Mouse (Mus musculus) intestine, embryonic 15.5 days (tissue): ENCODE results near the gene Cd8b1. TPM values are rescaled to one million over a fixed set of nuclear protein-coding genes. Genes with fewer than 3 reads are reported as not detected.
"Not testable (repeated sequence)": the region's sequence is repeated elsewhere in the genome, so short reads cannot be mapped to it uniquely, and the experiment has no call there.

Experiments
- ATAC-seq: fragments of 200-750 bp; cut with Nextera tagmentation; 2 replicates; pipeline ENCODE4 v1.8.0; 2017; ENCODE audit warnings: moderate TSS enrichment, moderate library complexity
- H3K27ac ChIP-seq: fragments of 300-500 bp; sonication (generic); 2 replicates; pipeline ENCODE4 v1.5.1; 2015; ENCODE audit warnings: mild to moderate bottlenecking, inconsistent platforms
- H3K27me3 ChIP-seq: fragments of 300-500 bp; sonication (generic); replicated peaks from 2 replicates; pipeline ENCODE4 v1.6.1; 2015; ENCODE audit warnings: inconsistent platforms
- H3K36me3 ChIP-seq: fragments of 300-500 bp; sonication (generic); 2 replicates; pipeline ENCODE4 v1.6.1; 2015; ENCODE audit warnings: inconsistent platforms
- H3K4me1 ChIP-seq: fragments of 300-500 bp; sonication (generic); replicated peaks from 2 replicates; pipeline ENCODE4 v1.6.1; 2015; ENCODE audit warnings: inconsistent platforms
- H3K4me2 ChIP-seq: fragments of 300-500 bp; sonication (generic); replicated peaks from 2 replicates; pipeline ENCODE4 v1.6.1; 2015; ENCODE audit warnings: mild to moderate bottlenecking, inconsistent platforms
- H3K4me3 ChIP-seq: fragments of 300-500 bp; sonication (generic); replicated peaks from 2 replicates; pipeline ENCODE4 v1.5.1; 2015; ENCODE audit warnings: inconsistent platforms
- H3K9ac ChIP-seq: fragments of 300-500 bp; sonication (generic); 2 replicates; pipeline ENCODE4 v1.6.1; 2015; ENCODE audit warnings: inconsistent platforms
- H3K9me3 ChIP-seq: fragments of 300-500 bp; sonication (generic); 2 replicates; pipeline ENCODE4 v1.6.1; 2016; ENCODE audit warnings: inconsistent platforms
- WGBS: fragments of 180-500 bp; shearing (Covaris S2); methylation state at CpG from one replicate; pipeline ENCODE4 v1.1.7; 2015; 5-methylcytosine and 5-hydroxymethylcytosine counted together
- polyA plus RNA-seq: library from polyadenylated mRNA; unstranded; fragments of >200 nt; fragmentation: Nextera tagmentation; extraction: Ambion mirVana; gene quantifications from 2 replicates; pipeline ENCODE4 v1.2.1, GENCODE M21; 2015

The Cd8b1 gene
- polyA plus RNA-seq, 1 experiment from 2014 or later: not detected

GRCm38 (mm10) chr6:71330486-71330885 lies 7.9 kb downstream of the Cd8b1 start:
- Histone ChIP-seq H3K9ac (no peak overlapping the region), H3K4me2 (no peak overlapping the region), H3K36me3 (no peaks in the 10 kb centered on the region), H3K4me1 (no peaks in the 10 kb centered on the region), H3K9me3 (no peaks in the 10 kb centered on the region), H3K27me3 (no peaks in the 10 kb centered on the region), H3K27ac (no peak overlapping the region), H3K4me3 (no peak overlapping the region)
- 75% methylated on average over 7 of the region's 7 CpGs for WGBS
- no peak for ATAC-seq

DNA sequence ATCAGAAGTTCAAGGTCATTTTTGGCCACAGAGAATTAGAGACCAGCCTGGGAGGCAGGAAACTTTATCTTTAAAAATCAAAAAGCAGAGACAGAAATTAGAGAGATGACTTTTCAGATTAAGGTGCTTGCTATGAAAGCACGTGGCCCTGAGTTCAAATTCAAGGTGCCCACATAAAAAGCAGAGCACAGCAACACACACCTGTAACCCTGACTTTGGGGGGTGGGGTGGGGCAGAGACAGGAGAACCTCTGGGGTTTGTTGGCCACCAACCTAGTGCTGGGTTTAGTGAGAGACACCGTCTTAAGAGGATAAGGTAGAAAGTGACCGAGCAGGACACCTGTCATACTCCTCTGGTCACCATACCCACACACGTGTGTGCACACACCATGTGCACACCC lies 8.9 kb downstream of the Cd8b1 start:
- H3K36me3 ChIP-seq, H3K27ac ChIP-seq, H3K9ac ChIP-seq, ATAC-seq, H3K4me2 ChIP-seq, H3K9me3 ChIP-seq, H3K27me3 ChIP-seq, H3K4me1 ChIP-seq, H3K4me3 ChIP-seq: not testable (repeated sequence)
- 93% methylated on average over 2 of the region's 4 CpGs for whole genome bisulfite sequencing

DNA sequence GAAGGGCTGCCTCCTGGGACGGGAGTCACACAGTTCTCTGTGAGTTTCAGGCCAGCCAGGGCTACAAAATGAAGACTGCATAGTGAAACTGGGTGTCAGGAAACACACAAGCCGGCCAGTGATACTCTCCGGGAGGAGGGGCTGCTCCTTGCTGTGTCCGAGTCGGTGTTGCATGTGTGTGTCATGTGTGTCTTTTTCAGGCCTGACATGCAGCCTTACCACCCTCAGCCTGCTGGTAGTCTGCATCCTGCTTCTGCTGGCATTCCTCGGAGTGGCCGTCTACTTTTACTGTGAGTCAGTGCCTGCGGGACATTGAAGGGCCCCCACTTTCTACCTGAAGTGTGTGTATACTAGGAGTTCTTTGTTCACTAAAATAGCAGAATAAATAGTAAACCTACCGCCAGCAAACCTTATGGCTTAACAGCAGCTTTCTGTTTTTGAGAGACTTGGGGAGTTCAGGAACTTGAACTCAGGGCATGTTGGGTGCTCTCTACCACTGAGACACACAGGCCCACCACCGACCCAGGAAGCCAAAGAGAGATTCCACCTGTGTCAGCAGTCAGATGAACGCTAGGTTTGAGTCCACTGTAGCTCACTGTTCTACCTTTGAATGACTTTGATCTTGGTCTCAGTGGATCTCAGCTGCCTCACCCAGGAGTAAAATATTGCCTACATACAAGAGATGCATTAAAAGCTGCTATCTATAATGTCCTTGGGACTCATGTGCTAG lies 9.8 kb downstream of the Cd8b1 start:
- H3K4me3 ChIP-seq: no peak overlapping the region
- WGBS: 83% methylated on average over 11 of the region's 11 CpGs
- H3K27ac ChIP-seq: no peak overlapping the region
- ATAC-seq: no peak
- no peak overlapping the region for H3K4me2 ChIP-seq
- no peaks in the 10 kb centered on the region for H3K27me3 ChIP-seq
- H3K9me3 ChIP-seq: no peaks in the 10 kb centered on the region
- no peak overlapping the region for H3K9ac ChIP-seq
- H3K36me3 ChIP-seq: no peaks in the 10 kb centered on the region
- no peaks in the 10 kb centered on the region for H3K4me1 ChIP-seq

DNA sequence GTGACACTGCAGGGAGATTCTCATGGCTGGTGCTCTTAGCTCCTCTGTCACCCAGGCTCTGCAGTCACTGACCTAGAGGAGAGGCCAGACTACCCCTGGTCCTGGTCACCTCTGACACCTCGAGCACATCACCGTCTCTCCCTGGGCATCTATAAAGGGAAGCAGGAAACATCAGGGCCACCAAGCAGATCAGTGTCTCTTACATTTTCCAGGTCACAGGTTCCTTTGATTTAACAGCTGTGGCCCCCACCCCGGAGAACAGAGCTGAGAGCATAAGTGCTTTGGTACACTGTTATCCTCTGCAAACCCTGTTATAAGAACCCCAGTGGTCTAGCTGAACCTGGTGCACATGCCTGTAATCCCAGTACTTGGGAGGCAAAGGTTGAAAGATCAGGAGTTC lies 10.4 kb downstream of the Cd8b1 start:
- H3K9ac ChIP-seq: no peak overlapping the region
- no peak overlapping the region for H3K4me2 ChIP-seq
- no peaks in the 10 kb centered on the region for H3K4me1 ChIP-seq
- no peak overlapping the region for H3K27ac ChIP-seq
- H3K27me3 ChIP-seq: no peaks in the 10 kb centered on the region
- H3K4me3 ChIP-seq: no peak overlapping the region
- H3K9me3 ChIP-seq: no peaks in the 10 kb centered on the region
- no peaks in the 10 kb centered on the region for H3K36me3 ChIP-seq
- WGBS: 74% methylated on average over 3 of the region's 3 CpGs
- no peak for ATAC-seq

- 91% methylated on average over 11 of the region's 11 CpGs for WGBS
- no peaks in the 10 kb centered on the region for H3K36me3 ChIP-seq
- no peak overlapping the region for H3K27ac ChIP-seq
- H3K4me2 ChIP-seq: no peak overlapping the region
- H3K9me3 ChIP-seq: no peaks in the 10 kb centered on the region
- H3K4me1 ChIP-seq: no peaks in the 10 kb centered on the region
- ATAC-seq: no peak
- no peak overlapping the region for H3K9ac ChIP-seq
- no peak overlapping the region for H3K4me3 ChIP-seq
- no peaks in the 10 kb centered on the region for H3K27me3 ChIP-seq
Measured at GRCm38 (mm10) chr6:71333578-71334273, 11.1 kb downstream of the Cd8b1 start.

GRCm38 (mm10) chr6:71337666-71338065 lies 15.1 kb downstream of the Cd8b1 start:
- H3K4me1 ChIP-seq: no peaks in the 10 kb centered on the region
- ATAC-seq: no peak
- WGBS: 96% methylated on average over 8 of the region's 8 CpGs

DNA sequence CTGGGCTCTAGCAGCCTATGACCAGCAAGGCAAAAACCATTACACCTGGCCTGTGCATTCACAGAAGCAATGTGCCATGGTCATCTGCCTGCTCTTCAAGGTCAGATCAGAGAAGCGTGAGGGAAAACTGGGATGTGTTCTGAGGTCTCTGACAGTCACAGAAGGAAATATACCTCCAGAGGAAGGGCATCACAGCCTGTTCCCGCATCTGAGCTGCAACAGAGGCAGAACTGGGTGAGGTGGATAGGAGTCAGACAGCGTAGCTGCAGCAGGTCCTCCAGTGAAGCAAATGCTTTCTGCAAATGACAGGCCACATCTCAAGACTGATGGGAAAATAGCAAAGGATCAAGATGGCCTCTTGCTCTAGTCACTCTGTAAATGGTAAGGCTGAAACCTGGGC lies 16.4 kb downstream of the Cd8b1 start:
- Histone ChIP-seq H3K4me2 (no peak overlapping the region), H3K9me3 (no peaks in the 10 kb centered on the region), H3K27ac (no peak overlapping the region), H3K4me3 (no peak overlapping the region), H3K4me1 (no peaks in the 10 kb centered on the region), H3K36me3 (no peaks in the 10 kb centered on the region), H3K9ac (no peak overlapping the region), H3K27me3 (no peaks in the 10 kb centered on the region)
- 80% methylated on average over 3 of the region's 3 CpGs for WGBS
- no peak for ATAC-seq

More at GRCm38 (mm10) chr6:71337666-71338065, 15.1 kb downstream of the Cd8b1 start:
- Histone ChIP-seq H3K27me3 (no peaks in the 10 kb centered on the region), H3K9ac (no peak overlapping the region), H3K4me3 (no peak overlapping the region), H3K27ac (no peak overlapping the region), H3K4me2 (no peak overlapping the region), H3K9me3 (no peaks in the 10 kb centered on the region), H3K36me3 (no peaks in the 10 kb centered on the region)

DNA sequence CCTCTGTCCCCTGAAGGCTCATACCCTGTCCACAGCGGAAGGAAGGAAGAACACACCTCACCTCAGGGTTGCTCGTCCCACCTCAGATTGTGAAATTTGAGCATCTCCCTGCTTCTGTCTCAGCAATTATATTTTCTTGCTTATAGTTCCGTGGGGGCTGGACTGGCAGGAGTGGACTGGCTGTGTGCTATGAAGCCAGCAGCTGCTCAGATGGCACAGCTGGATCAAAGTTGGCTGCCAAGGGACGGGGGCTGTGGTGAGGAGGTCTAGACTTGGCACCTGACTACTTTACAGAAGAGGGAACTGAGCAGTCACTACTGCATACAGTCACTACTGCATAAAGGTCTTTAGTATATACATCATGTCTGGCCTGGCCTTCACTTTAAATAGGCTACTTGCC lies 16.8 kb downstream of the Cd8b1 start:
- Histone ChIP-seq H3K4me1 (no peaks in the 10 kb centered on the region), H3K4me2 (no peak overlapping the region), H3K9me3 (no peaks in the 10 kb centered on the region), H3K4me3 (no peak overlapping the region), H3K27me3 (no peaks in the 10 kb centered on the region), H3K9ac (no peak overlapping the region), H3K27ac (no peak overlapping the region), H3K36me3 (no peaks in the 10 kb centered on the region)
- no peak for ATAC-seq
- 78% methylated on average over 4 of the region's 4 CpGs for WGBS

GRCm38 (mm10) chr6:71341179-71341578 lies 18.6 kb downstream of the Cd8b1 start:
- 84% methylated on average over 9 of the region's 9 CpGs for WGBS
- Histone ChIP-seq H3K9ac (no peak overlapping the region), H3K4me2 (no peak overlapping the region), H3K4me1 (no peaks in the 10 kb centered on the region), H3K4me3 (no peak overlapping the region), H3K36me3 (no peaks in the 10 kb centered on the region), H3K27ac (no peak overlapping the region), H3K27me3 (no peaks in the 10 kb centered on the region), H3K9me3 (no peaks in the 10 kb centered on the region)
- no peak for ATAC-seq

DNA sequence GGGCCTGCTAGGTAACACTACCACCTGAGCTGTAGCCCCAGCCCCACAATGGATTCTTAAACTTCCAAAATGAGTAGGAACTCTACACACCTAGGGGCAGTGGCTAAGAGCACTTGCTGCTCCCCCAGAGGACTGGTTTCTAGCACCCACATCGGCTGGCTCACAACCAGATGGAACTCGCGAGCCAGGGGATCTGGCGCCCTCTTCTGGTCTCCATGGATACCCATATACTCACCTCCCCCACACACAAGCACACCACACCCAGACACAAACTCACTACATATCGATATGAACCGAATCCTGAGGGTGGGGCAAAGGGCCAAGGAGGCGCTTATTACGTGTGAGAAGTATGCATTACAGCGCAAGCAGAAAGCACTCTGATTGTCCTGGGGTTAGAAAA lies 25.4 kb downstream of the Cd8b1 start:
- ATAC-seq: no peak
- 94% methylated on average over 9 of the region's 9 CpGs for WGBS
- H3K27me3 ChIP-seq: no peaks in the 10 kb centered on the region
- no peaks in the 10 kb centered on the region for H3K4me1 ChIP-seq
- no peaks in the 10 kb centered on the region for H3K36me3 ChIP-seq
- H3K9ac ChIP-seq: no peak overlapping the region
- no peak overlapping the region for H3K4me2 ChIP-seq
- no peak overlapping the region for H3K4me3 ChIP-seq
- H3K27ac ChIP-seq: no peak overlapping the region
- H3K9me3 ChIP-seq: no peaks in the 10 kb centered on the region

DNA sequence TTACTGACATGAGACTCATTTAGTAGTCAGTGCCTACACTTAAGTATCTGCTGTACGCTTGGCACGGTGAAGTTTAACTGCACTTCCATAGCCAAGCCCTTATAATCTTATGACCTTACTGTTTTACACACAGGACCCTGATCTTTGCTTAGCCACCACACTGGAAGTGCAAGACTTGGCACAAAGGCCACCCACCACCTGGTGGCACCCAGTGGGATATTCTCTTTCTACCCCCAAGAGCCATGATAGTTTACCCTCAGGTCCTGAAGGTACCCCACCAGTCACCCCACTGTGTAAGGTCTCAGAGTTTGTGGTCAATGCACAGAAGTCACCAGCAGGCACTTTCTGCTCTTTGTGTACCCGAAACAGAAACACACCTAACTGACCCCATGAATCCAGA lies 28.6 kb downstream of the Cd8b1 start:
- ATAC-seq: no peak

DNA sequence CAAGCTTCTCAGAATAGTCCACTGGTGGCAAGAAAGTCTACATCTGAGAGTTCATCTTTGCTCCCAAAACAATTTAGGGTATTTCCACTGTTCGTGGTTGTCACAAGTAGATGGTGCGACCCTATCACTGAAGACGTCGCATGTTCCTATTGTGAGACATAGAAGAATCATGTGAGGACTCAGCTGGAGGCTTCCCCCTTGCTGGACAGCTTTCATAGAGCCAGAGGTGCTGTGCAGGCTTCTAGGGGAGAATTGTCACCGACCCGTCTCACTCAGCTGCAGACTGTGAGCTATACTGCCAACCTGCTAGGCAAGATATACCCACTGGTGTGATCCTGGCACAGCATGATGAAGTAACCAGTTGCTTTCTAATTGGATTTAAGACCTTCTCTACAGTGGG lies 29.6 kb downstream of the Cd8b1 start:
- no peaks in the 10 kb centered on the region for H3K36me3 ChIP-seq
- no peaks in the 10 kb centered on the region for H3K9me3 ChIP-seq
- H3K9ac ChIP-seq: no peak overlapping the region
- H3K4me3 ChIP-seq: no peak overlapping the region
- no peaks in the 10 kb centered on the region for H3K4me1 ChIP-seq
- no peak overlapping the region for H3K4me2 ChIP-seq
- no peaks in the 10 kb centered on the region for H3K27me3 ChIP-seq
- WGBS: 90% methylated on average over 6 of the region's 6 CpGs
- H3K27ac ChIP-seq: no peak overlapping the region
- no peak for ATAC-seq

More for the DNA sequence above, 28.6 kb downstream of the Cd8b1 start:
- Histone ChIP-seq H3K4me1 (no peaks in the 10 kb centered on the region), H3K27me3 (no peaks in the 10 kb centered on the region), H3K9ac (no peak overlapping the region), H3K27ac (no peak overlapping the region), H3K4me3 (no peak overlapping the region), H3K4me2 (no peak overlapping the region), H3K36me3 (no peaks in the 10 kb centered on the region), H3K9me3 (no peaks in the 10 kb centered on the region)
- 91% methylated on average over 3 of the region's 3 CpGs for WGBS

DNA sequence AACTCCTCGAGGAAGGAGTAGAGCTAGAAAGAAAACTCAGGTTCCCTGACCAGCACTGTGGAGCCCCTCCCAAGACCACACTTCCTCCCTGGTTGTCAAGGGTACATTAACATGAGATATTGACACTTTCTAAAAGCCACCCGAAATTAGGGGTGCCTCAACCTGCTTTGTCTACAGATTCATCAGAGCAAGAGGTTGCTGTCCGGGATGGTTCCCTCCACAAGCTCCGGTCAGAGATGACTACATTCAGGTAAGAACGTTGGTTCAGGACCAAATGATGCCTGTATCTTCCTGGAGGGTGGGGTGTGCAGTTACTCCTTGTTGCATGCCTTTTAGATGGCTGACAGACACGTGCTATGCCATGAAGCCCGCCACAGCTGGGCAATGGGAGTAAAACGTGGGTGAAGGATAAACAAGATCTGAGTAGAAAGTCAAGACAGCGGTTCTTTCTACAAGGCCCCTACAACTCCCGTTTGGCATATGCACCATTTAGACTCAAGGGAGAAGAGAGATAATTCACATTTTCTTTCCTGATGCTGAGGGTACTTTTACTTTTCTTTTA lies 30.4 kb downstream of the Cd8b1 start:
- H3K27me3 ChIP-seq: no peaks in the 10 kb centered on the region
- no peaks in the 10 kb centered on the region for H3K4me1 ChIP-seq
- no peak overlapping the region for H3K9ac ChIP-seq
- ATAC-seq: no peak
- no peak overlapping the region for H3K4me3 ChIP-seq
- H3K4me2 ChIP-seq: no peak overlapping the region
- no peaks in the 10 kb centered on the region for H3K36me3 ChIP-seq
- H3K27ac ChIP-seq: no peak overlapping the region
- 77% methylated on average over 10 of the region's 10 CpGs for WGBS
- H3K9me3 ChIP-seq: no peaks in the 10 kb centered on the region
